Mouse (Mus musculus): ENCODE results near the gene G6pc. TPM values are rescaled to one million over a fixed set of nuclear protein-coding genes. Genes with fewer than 3 reads are reported as not detected.

G6pc gene
- not detected in 2 replicates for polyA plus RNA-seq (2012; ENCODE audit: low replicate concordance)

DNA sequence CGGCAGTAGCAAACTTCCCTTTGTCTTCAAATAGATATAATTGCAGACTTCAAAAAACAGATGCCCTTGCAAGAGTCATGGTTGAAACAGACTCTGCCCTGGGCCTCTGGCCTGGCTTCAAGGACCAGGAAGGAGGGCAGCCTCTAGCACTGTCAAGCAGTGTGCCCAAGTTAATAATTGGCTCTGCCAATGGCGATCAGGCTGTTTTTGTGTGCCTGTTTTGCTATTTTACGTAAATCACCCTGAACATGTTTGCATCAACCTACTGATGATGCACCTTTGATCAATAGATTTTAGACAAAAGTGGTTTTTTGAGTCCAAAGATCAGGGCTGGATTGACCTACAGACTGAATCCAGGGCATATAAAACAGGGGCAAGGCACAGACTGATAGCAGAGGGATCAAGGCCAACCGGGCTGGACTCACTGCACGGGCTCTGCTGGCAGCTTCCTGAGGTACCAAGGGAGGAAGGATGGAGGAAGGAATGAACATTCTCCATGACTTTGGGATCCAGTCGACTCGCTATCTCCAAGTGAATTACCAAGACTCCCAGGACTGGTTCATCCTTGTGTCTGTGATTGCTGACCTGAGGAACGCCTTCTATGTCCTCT lies at the start of gene G6pc:
Gene G6pc (plus strand): TSS at position 236 of the 610 bp plus-strand sequence.

DNA sequence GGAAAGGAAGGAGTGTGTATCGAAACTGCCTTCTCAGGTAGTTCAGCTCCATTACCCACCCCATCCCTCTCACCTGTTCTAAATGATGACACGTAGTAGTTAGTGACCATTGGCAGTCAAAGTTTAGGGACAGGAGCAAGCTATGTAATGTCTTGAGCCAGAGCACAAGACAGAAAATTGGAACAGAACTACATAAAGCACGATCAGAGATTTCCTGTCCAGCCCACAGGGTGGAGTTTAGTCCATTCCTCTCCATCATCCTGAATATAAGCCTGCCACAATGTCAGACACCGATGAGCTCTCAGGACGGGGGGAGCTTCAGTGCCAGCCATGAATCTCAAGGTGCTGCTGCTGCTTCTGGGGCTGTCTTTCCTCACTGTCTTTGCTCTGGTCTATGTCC lies 42.6 kb upstream of the G6pc start, which contains the start of gene Aoc2:
Gene Aoc2 (plus strand): TSS at position 301 of the 400 bp plus-strand sequence.

DNA sequence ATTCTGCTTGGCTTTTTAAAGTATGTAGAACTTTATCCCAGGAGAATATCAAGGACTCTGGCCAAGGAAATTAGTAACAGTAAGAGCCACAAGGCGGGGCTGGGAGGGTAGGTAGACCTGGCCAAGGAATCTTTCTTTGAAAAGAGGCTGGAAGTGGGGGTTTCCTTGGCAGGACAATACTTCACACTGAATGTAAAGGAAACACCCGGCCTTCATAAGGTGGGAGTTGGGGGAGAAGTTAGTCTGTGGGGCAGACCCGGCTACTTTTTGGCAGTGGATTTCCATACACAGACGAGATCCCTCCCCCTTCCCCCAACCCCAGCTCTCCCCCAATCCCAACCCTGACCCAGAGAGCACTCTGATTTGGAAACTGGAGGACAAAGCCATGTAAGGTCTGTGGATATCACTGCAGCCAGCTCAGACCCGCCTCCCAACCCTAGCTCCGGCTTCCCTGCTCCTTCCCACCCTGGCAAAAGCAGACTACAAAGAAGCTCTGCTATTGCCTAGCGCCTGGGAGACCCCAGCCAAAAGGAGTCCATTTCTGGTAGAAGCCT lies 36.9 kb upstream of the G6pc start, which contains the start of gene Aoc3:
Gene Aoc3 (plus strand): TSS at position 235 of the 554 bp plus-strand sequence.

DNA sequence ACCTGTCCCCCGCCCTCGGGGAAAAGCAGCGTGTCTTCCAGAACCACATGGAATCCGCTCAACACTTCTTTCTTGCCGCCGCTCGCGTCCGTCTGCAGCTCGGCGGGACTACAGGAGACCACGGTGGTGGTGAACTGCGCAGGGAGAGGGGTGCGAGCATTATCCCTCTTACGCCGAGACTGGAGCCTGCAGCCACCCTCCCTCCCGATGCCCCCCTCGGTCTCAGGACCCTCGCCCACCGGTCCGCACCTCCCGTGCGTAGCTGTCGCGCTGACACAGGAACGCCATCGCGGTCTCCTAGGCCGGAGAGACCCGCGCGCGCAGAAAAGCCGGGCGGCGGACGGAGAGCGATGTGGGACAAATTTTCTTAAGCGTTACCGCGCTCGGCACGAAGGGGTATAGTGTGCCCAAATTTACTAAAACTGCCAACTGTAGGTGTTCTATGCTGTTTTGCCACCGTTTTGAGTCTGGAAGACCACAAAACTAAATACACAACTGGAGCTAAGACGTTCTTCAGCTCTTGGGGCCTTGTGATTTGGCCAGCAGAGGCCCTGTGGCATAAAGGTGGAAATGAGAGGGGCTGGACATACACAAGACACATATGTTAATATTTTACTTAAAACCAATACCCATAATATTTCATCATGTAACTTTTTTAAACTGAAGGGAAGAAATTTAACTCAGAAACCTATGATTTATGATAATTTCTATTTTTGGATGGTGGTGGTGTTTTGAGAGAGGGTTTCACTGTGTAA lies 49.9 kb downstream of the G6pc start, which contains the start of gene Aarsd1:
Gene Aarsd1 (minus strand): TSS at position 515 of the 755 bp plus-strand sequence.

DNA sequence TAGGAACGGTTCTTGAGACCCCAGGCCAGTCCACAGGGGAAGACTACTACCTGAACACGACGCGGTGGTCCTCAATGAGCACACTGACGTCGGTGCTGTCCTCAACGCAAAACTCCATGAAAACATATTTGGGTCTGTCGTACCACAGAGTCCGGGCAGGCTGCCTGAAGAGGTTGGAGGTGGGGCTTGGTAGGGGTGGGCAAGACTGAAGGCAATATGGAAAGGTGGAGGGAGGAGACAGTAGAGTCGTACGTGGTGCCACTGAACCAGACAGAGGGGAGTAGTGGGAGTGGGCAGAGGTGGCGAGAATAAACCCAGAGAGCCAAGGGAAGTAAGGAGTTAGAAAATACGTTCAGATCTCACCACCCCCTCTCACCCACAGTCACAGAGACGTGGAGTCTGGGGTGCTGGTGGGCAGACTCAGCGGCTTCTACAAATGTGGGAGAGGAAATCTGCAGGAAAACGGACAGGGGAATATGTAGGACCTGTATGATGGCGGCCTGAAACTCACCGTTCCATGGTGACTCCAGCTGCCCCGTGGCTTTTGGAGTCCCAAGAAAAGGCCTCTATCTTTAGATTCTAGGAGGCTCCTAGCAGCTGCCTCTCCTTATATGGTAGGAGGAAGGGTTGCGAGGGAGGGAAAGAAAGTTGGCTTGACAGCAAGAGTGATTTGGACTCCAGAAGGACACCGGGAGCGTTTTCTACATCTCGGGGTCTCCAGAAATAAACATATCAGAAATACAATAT lies 56.9 kb downstream of the G6pc start, which contains the start of gene Gm27029:
Gene Gm27029 (minus strand): TSS at position 692 of the 747 bp plus-strand sequence.

DNA sequence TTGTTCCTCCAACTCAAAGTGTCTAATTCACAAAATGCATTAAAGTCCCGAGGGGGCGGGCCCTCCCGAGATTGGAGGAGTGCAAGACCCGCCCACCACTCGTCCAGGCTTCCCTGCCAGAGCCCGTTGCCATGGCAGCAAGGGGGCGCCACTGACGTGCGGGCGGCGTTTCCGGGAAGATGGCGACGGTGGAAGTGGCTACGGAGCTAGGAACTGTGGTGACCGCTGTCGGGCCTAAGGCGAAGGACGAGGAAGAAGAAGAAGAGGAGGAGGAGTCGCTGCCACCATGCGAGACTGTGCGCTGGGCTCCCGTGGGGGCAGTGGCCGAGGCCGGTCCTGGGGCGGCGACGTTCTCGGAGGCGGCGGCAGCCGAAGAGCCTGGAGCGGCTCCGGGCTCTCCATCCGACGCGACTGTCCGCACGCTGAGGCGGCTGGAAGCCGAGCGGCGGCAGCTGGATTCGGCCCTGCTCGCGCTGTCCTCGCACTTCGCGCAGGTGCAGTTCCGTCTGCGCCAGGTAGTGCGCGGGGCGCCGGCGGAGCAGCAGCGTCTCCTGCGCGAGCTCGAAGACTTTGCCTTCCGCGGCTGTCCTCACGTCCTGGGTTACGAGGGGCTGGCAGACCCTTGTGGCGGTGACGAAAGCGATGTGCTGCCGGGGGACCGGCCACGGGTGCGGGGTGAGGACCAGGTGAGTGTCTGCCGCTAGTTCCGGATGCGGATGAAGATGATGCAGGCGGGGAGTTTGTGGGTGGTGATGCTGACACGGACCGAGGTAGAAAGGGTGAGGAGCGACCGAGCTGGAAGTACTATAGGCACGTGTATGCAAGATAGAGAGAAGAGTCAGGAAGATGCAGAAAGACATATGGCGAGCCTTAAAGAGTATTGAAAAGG lies 57.8 kb downstream of the G6pc start, which contains the start of the genes Rundc1 and Ptges3l:
Gene Rundc1 (plus strand): TSS at position 161 of the 889 bp plus-strand sequence.
Gene Ptges3l (minus strand): TSS at position 409 of the 889 bp plus-strand sequence.

Other genes with a start within 250 kb of the G6pc start
- gene Retreg3, start 247.7 kb upstream of the G6pc start, polyA plus RNA-seq (2012; ENCODE audit: low replicate concordance): 5.6 and 18.8 TPM in 2 replicates
- gene Tubg1, start 247.6 kb upstream of the G6pc start, polyA plus RNA-seq (2012; ENCODE audit: low replicate concordance): 149 and 176 TPM in 2 replicates
- gene Tubg2, start 211.7 kb upstream of the G6pc start, polyA plus RNA-seq (2012; ENCODE audit: low replicate concordance): 1.7 and 2.4 TPM in 2 replicates
- 0.40 and 0.42 TPM in 2 replicates for gene Cntnap1, start 197.0 kb upstream of the G6pc start, polyA plus RNA-seq (2012; ENCODE audit: low replicate concordance)
- gene Plekhh3, start 196.2 kb upstream of the G6pc start, polyA plus RNA-seq (2012; ENCODE audit: low replicate concordance): 3.2 and 5.3 TPM in 2 replicates
- gene Ccr10, start 192.1 kb upstream of the G6pc start, polyA plus RNA-seq (2012; ENCODE audit: low replicate concordance): 0.56 and 1.1 TPM in 2 replicates
- gene Ezh1, start 141.1 kb upstream of the G6pc start, polyA plus RNA-seq (2012; ENCODE audit: low replicate concordance): 0.88 and 7.2 TPM in 2 replicates
- gene Ramp2, start 121.5 kb upstream of the G6pc start, polyA plus RNA-seq (2012; ENCODE audit: low replicate concordance): 5.4 and 11.1 TPM in 2 replicates
- 73.9 and 74.5 TPM in 2 replicates for gene Vps25, start 113.9 kb upstream of the G6pc start, polyA plus RNA-seq (2012; ENCODE audit: low replicate concordance)
- 6.0 and 8.9 TPM in 2 replicates for gene Wnk4, start 107.0 kb upstream of the G6pc start, polyA plus RNA-seq (2012; ENCODE audit: low replicate concordance)
- 0.17 TPM in 1 of 2 replicates, not detected in the other for gene Cntd1, start 88.5 kb upstream of the G6pc start, polyA plus RNA-seq (2012; ENCODE audit: low replicate concordance)
- gene Coa3, start 88.4 kb upstream of the G6pc start, polyA plus RNA-seq (2012; ENCODE audit: low replicate concordance): 2.0 and 15.7 TPM in 2 replicates
- 55.6 and 84.1 TPM in 2 replicates for gene Becn1, start 65.3 kb upstream of the G6pc start, polyA plus RNA-seq (2012; ENCODE audit: low replicate concordance)
- 97.5 and 117 TPM in 2 replicates for gene Psme3, start 51.3 kb upstream of the G6pc start, polyA plus RNA-seq (2012; ENCODE audit: low replicate concordance)
- 11.1 and 13.4 TPM in 2 replicates for gene Aoc2, start 42.5 kb upstream of the G6pc start, polyA plus RNA-seq (2012; ENCODE audit: low replicate concordance)
- 0.37 and 0.41 TPM in 2 replicates for gene Aoc3, start 37.0 kb upstream of the G6pc start, polyA plus RNA-seq (2012; ENCODE audit: low replicate concordance)
- 38.8 and 49.0 TPM in 2 replicates for gene Aarsd1, start 50.1 kb downstream of the G6pc start, polyA plus RNA-seq (2012; ENCODE audit: low replicate concordance)
- 0.33 TPM in 1 of 2 replicates, not detected in the other for gene Gm27029, start 57.2 kb downstream of the G6pc start, polyA plus RNA-seq (2012; ENCODE audit: low replicate concordance)
- gene Rundc1, start 57.5 kb downstream of the G6pc start, polyA plus RNA-seq (2012; ENCODE audit: low replicate concordance): 4.3 and 5.0 TPM in 2 replicates
- gene Ptges3l, start 57.8 kb downstream of the G6pc start, polyA plus RNA-seq (2012; ENCODE audit: low replicate concordance): 0.16 and 0.95 TPM in 2 replicates
- 98.1 and 303 TPM in 2 replicates for gene Rpl27, start 74.7 kb downstream of the G6pc start, polyA plus RNA-seq (2012; ENCODE audit: low replicate concordance)
- 22.6 and 37.1 TPM in 2 replicates for gene Ifi35, start 80.8 kb downstream of the G6pc start, polyA plus RNA-seq (2012; ENCODE audit: low replicate concordance)
- 3.2 and 4.2 TPM in 2 replicates for gene Rnd2, start 97.4 kb downstream of the G6pc start, polyA plus RNA-seq (2012; ENCODE audit: low replicate concordance)
- 45.9 and 70.6 TPM in 2 replicates for gene Vat1, start 98.7 kb downstream of the G6pc start, polyA plus RNA-seq (2012; ENCODE audit: low replicate concordance)
- gene Brca1, start 184.4 kb downstream of the G6pc start, polyA plus RNA-seq (2012; ENCODE audit: low replicate concordance): 0.80 and 24.6 TPM in 2 replicates
- 37.6 and 46.4 TPM in 2 replicates for gene Nbr1, start 184.6 kb downstream of the G6pc start, polyA plus RNA-seq (2012; ENCODE audit: low replicate concordance)
- gene Tmem106a, start 214.7 kb downstream of the G6pc start, polyA plus RNA-seq (2012; ENCODE audit: low replicate concordance): 2.0 and 5.9 TPM in 2 replicates
- gene Gm11634, start 231.7 kb downstream of the G6pc start, polyA plus RNA-seq (2012; ENCODE audit: low replicate concordance): not detected in 2 replicates